Mouse (Mus musculus) MEL (cell line): ENCODE measurements at regions not wholly inside any gene's neighbourhood (a gene's known extent, or its start where the extent isn't known, plus 50 kb on each side); places are given as distances from the start of the nearest gene placed in this dataset.
A peak's percentile ranks its signal among the peaks of the same experiment; 100 is the strongest.

Source experiments
- CTCF ChIP-seq, 3 experiments: IDR thresholded peaks in 2 of 3; conservative IDR thresholded peaks in 1 of 3; 2 replicates each; pipeline ENCODE4 v1.5.1; 2011 to 2012; ENCODE audit warnings: low read length in 3 of 3, low read depth in 2 of 3, mild to moderate bottlenecking in 2 of 3, improper control_type of control experiment in 1 of 3, inconsistent platforms in 1 of 3, mixed read lengths in 1 of 3, moderate library complexity in 1 of 3; ENCODE audit not compliant: control insufficient read depth in 1 of 3, insufficient read depth in 1 of 3, poor library complexity in 1 of 3, severe bottlenecking in 1 of 3
- GATA1 ChIP-seq: IDR thresholded peaks from 2 replicates; pipeline ENCODE4 v1.6.1; 2011; ENCODE audit warnings: low read depth, low read length, improper control_type of control experiment
- HCFC1 ChIP-seq: IDR thresholded peaks from 2 replicates; pipeline ENCODE4 v1.6.1; 2012; ENCODE audit warnings: low read depth, mild to moderate bottlenecking, inconsistent platforms, low read length, improper control_type of control experiment, moderate library complexity
- MAFK ChIP-seq: IDR thresholded peaks from 2 replicates; pipeline ENCODE4 v1.6.1; 2011; ENCODE audit warnings: low read depth, mild to moderate bottlenecking, low read length, improper control_type of control experiment, borderline replicate concordance
- MAX ChIP-seq: IDR thresholded peaks from 2 replicates; pipeline ENCODE4 v1.6.1; 2011; ENCODE audit warnings: low read length, improper control_type of control experiment
- MEF2A ChIP-seq: IDR thresholded peaks from 2 replicates; pipeline ENCODE4 v1.6.1; 2014; ENCODE audit warnings: low read depth, mild to moderate bottlenecking, inconsistent platforms, low read length, improper control_type of control experiment; ENCODE audit not compliant: poor library complexity, insufficient replicate concordance, severe bottlenecking; ENCODE audit errors: extremely low read depth
- MXI1 ChIP-seq: IDR thresholded peaks from 2 replicates; pipeline ENCODE4 v1.6.1; 2011; ENCODE audit warnings: mild to moderate bottlenecking, low read depth, low read length, improper control_type of control experiment
- POLR2A ChIP-seq, 2 experiments: IDR thresholded peaks; 2 replicates each; pipeline ENCODE4 v1.6.1; 2011 to 2012; ENCODE audit warnings: low read length in 2 of 2, mild to moderate bottlenecking in 2 of 2, control low read depth in 1 of 2, improper control_type of control experiment in 1 of 2, low read depth in 1 of 2, moderate library complexity in 1 of 2; ENCODE audit not compliant: control insufficient read depth in 1 of 2, insufficient read depth in 1 of 2, poor library complexity in 1 of 2
- POLR2AphosphoS5 ChIP-seq: IDR thresholded peaks from 2 replicates; pipeline ENCODE4 v1.6.1; 2012; ENCODE audit warnings: low read depth, borderline replicate concordance, mild to moderate bottlenecking, inconsistent platforms, low read length, moderate library complexity, mixed read lengths
- ZC3H11A ChIP-seq: IDR thresholded peaks from 2 replicates; pipeline ENCODE4 v1.6.1; 2012; ENCODE audit warnings: low read depth, mild to moderate bottlenecking, inconsistent platforms, low read length, improper control_type of control experiment
- ZNF384 ChIP-seq: IDR thresholded peaks from 2 replicates; pipeline ENCODE4 v1.6.1; 2012; ENCODE audit warnings: low read depth, mild to moderate bottlenecking, inconsistent platforms, low read length, improper control_type of control experiment

GRCm38 (mm10) chr7:64064460-64065241 lies 89.0 kb upstream of the Trpm1 start:
- no peak for TF ChIP-seq CTCF (IDR thresholded peaks at IDR 0.05 in 2 of 3, conservative IDR thresholded peaks at IDR 0.05 in 1 of 3; ENCODE audit: control insufficient read depth in 1 of 3, insufficient read depth in 1 of 3, low read depth in 2 of 3, low read length in 3 of 3, poor library complexity in 1 of 3, severe bottlenecking in 1 of 3)
- TF ChIP-seq ZNF384, result no peak
- TF ChIP-seq GATA1, result no peak
- no peak for TF ChIP-seq HCFC1
- TF ChIP-seq MAX, result 0 out of 2 replicates have a peak, but pooled peaks have one; percentile 19
- TF ChIP-seq POLR2AphosphoS5, result no peak
- no peak for TF ChIP-seq POLR2A (IDR thresholded peaks at IDR 0.05; ENCODE audit: control insufficient read depth in 1 of 2, insufficient read depth in 1 of 2, low read depth in 1 of 2, low read length in 2 of 2, poor library complexity in 1 of 2)
- TF ChIP-seq ZC3H11A, result no peak
- TF ChIP-seq MAFK, result no peak
- no peak; the same call in 1 of the 2 replicates for TF ChIP-seq MXI1
- no peak for TF ChIP-seq MEF2A
